Mouse (Mus musculus) heart, embryonic 10.5 days (tissue): ENCODE data around the gene Ifih1. TPM values are rescaled to one million over a fixed set of nuclear protein-coding genes. Genes with fewer than 3 reads are reported as not detected.
A peak's percentile ranks its signal among the peaks of the same experiment; 100 is the strongest.

Experiments used
- DNase-seq: peaks from one replicate; pipeline ENCODE4 v3.0.0-alpha.2; 2017; ENCODE audit warnings: low spot score
- H3K27ac ChIP-seq: fragments of 300-500 bp; sonication (generic); 2 replicates; pipeline ENCODE4 v1.5.1; 2016; ENCODE audit warnings: mild to moderate bottlenecking
- H3K27me3 ChIP-seq: fragments of 300-500 bp; sonication (generic); 2 replicates; pipeline ENCODE4 v1.6.1; 2016; ENCODE audit warnings: mild to moderate bottlenecking; ENCODE audit not compliant: poor library complexity, insufficient read depth, severe bottlenecking
- H3K36me3 ChIP-seq: fragments of 300-500 bp; sonication (generic); 2 replicates; pipeline ENCODE4 v1.6.1; 2016; ENCODE audit warnings: mild to moderate bottlenecking, moderate library complexity
- H3K4me1 ChIP-seq: fragments of 300-500 bp; sonication (generic); 2 replicates; pipeline ENCODE4 v1.6.1; 2016; ENCODE audit warnings: mild to moderate bottlenecking
- H3K4me3 ChIP-seq: fragments of 300-500 bp; sonication (generic); 2 replicates; pipeline ENCODE4 v1.5.1; 2016; ENCODE audit warnings: mild to moderate bottlenecking, moderate library complexity
- H3K9me3 ChIP-seq: fragments of 300-500 bp; sonication (generic); 2 replicates; pipeline ENCODE4 v1.6.1; 2016; ENCODE audit warnings: mild to moderate bottlenecking, moderate library complexity
- WGBS: fragments of 180-500 bp; shearing (Covaris S2); methylation state at CpG from one replicate; pipeline ENCODE4 v1.1.7; 2016; 5-methylcytosine and 5-hydroxymethylcytosine counted together
- polyA plus RNA-seq: library from polyadenylated mRNA; unstranded; fragments of >200 nt; fragmentation: Nextera tagmentation; extraction: Ambion mirVana; gene quantifications from 2 replicates; pipeline ENCODE4 v1.2.1, GENCODE M21; 2016

The Ifih1 gene
- polyA plus RNA-seq, result 0.93 and 1.0 TPM in 2 replicates

DNA sequence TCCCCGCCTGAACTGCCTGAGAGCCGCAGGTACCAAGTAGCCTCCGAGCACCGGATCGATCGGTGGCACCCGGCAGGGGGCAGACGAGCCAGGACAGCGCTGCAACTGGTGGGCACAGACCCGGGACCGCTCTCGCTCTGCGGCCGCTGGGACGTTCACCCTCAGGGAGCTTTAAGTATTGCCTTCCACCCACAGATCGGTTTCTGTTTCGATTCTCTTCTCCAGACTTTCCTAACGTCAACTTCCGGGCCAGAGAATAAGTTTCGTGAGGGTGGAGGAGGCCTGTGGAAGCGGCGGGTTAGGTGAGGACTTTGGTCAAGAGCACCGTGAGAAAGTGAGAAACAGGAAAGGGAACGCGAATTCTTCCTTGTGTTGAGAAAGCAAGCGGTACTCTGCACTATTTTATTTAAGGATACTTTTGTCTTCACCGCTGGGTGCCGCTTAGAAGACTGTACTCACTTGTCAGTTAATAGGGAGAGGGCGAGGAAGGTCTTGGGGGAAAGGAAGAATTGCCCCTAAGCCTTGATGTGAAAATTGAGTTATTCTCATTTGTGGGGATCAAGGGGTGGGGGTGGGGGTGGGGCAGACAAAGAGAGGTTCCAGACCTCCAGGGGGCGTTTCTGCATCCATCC, at the start of gene Ifih1:
TSS of gene Ifih1 (minus strand) at position 242 of the 632 bp plus-strand sequence.
- Histone ChIP-seq H3K4me3 (peak within 1 kb of the TSS; percentile 66), H3K27ac (peak within 1 kb of the TSS; percentile 87), H3K4me1 (peaks cover 10% of the 10 kb centered on the region; the same call in 1 of the 2 replicates), H3K9me3 (no peaks in the 10 kb centered on the region), H3K27me3 (no peaks in the 10 kb centered on the region), H3K36me3 (no peaks in the 10 kb centered on the region)
- WGBS, result under 1% methylated on average over 30 of the region's 30 CpGs
- peak; percentile 90 for DNase-seq

DNA sequence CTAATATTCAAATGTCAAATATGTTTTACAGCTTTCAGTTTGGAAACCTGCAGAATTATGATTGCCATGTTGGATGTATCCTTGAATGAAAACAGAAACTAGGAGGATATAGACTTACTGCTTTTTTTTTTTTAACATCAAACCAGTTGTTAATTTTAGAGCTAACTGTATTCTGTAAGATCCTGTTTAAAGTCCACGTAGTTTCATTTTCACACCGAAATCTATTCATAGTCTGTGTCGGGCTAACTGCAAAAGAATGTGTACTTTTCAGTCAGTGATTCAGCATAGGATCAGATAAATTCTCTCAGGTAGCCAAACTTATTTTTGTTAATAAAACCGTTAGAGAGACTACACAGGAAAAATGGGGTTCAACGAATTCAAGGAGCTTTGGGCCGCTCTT, 39.9 kb upstream of the Ifih1 start:
- no peaks in the 10 kb centered on the region for H3K9me3 ChIP-seq
- H3K27ac ChIP-seq, result no peak overlapping the region
- H3K4me1 ChIP-seq, result peaks cover 4% of the 10 kb centered on the region; the same call in 1 of the 2 replicates
- 86% methylated on average over 6 of the region's 6 CpGs for WGBS
- H3K4me3 ChIP-seq, result no peak overlapping the region
- H3K27me3 ChIP-seq, result no peaks in the 10 kb centered on the region
- no peaks in the 10 kb centered on the region for H3K36me3 ChIP-seq
- no peak for DNase-seq

DNA sequence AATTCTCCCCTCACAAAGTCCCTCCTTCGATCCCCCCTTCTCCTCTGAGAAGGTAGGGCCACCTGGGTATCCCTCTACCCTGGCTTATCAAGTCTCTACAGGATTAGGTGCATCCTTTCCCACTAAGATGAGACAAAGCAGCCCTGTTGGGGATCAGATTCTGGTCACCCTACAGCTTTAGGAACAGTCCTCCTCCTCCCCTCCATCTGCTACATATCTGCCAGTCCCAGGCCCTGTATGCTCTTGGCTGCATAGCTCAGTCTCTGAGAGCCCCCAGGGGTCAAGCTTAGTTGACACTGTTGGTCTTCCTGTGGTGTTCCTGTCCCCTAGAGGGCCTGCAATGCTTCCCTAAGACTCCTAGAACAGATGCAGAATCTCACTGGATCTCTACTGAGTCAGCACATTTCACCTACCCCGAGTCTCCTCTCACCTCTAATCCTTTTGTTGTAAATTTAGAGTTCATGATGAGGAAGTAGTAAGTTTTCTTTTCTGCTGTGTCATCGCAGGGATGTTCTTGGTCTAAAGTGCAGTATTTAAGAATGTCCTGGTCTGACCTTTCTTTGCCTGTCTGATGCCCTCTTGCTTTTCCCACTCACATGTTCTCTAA, 39.0 kb upstream of the Ifih1 start:
- Histone ChIP-seq H3K27ac (no peak overlapping the region), H3K36me3 (no peaks in the 10 kb centered on the region), H3K27me3 (no peaks in the 10 kb centered on the region), H3K4me1 (peaks cover 4% of the 10 kb centered on the region; the same call in 1 of the 2 replicates), H3K4me3 (no peak overlapping the region), H3K9me3 (no peaks in the 10 kb centered on the region)
- 60% methylated on average over 3 of the region's 3 CpGs for WGBS
- DNase-seq, result no peak

DNA sequence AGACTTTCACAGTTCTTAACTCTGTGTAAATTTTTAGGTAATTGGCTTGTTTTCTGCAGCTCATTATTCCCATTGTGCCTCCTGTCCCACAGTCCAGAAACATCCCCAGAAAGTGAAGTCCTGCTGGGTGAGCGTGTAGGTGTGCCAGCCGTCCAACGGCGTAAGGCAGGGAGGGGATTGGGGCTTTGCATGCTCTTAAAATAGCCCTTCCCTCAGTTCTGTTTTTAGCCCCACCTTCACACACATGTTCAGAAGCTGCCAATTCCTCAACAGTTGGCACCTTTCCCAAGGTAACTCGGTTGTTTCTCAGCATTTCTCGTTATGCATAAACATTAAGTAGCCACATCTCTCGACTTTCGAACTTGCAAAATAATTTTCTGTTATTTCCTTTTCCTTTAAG, 35.6 kb upstream of the Ifih1 start:
- DNase-seq, result no peak
- 68% methylated on average over 8 of the region's 8 CpGs for WGBS
- no peak overlapping the region for H3K4me3 ChIP-seq
- no peaks in the 10 kb centered on the region for H3K27me3 ChIP-seq
- H3K4me1 ChIP-seq, result peaks cover 4% of the 10 kb centered on the region; the same call in 1 of the 2 replicates
- H3K27ac ChIP-seq, result no peak overlapping the region
- H3K9me3 ChIP-seq, result no peaks in the 10 kb centered on the region
- H3K36me3 ChIP-seq, result no peaks in the 10 kb centered on the region

DNA sequence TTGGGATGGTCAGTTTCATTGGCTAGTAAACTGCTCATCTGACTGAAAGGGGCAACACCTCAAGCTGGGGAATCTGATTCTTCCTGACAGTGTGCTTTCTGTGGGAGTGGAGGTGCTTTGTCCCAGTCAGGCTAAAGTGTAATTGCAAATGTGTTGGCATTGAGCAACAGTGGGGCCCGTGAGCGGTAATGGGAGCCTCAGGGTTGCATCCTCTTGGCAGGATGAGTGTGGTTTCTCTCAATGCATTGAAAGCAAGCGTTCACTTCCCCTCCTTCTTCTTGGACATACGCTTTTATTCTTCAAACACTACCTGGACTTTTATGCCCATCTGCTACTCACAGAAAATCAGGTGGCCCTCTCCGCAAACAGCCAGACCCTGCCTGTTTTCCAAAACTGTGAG, 26.7 kb upstream of the Ifih1 start:
- H3K27ac ChIP-seq, result no peak overlapping the region
- no peaks in the 10 kb centered on the region for H3K36me3 ChIP-seq
- H3K4me1 ChIP-seq, result no peaks in the 10 kb centered on the region
- no peaks in the 10 kb centered on the region for H3K9me3 ChIP-seq
- no peak overlapping the region for H3K4me3 ChIP-seq
- 91% methylated on average over 5 of the region's 5 CpGs for WGBS
- DNase-seq, result no peak
- H3K27me3 ChIP-seq, result no peaks in the 10 kb centered on the region

DNA sequence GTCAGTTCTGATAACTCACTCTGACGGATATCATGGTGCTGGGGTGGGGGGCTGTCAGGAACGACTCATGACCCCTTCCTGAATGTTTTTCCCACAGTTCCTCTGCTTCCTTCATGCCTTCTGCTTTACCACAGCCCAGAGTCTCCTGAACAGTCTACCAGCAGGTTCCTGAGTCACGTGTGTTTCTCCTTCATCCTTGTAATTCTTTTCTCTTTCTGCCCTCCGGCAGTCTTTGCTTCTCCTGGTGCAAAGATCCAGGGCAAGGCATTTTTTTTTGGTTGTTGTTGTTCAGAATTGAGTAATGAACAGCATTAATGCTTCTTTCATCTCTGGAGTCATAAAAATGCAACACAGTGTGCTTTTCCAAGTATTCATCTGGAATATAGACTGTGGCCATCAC, 24.7 kb upstream of the Ifih1 start:
- Histone ChIP-seq H3K9me3 (no peaks in the 10 kb centered on the region), H3K27me3 (no peaks in the 10 kb centered on the region), H3K4me1 (no peaks in the 10 kb centered on the region), H3K4me3 (no peak overlapping the region), H3K27ac (no peak overlapping the region), H3K36me3 (no peaks in the 10 kb centered on the region)
- no peak for DNase-seq
- WGBS, result 77% methylated on average over 4 of the region's 4 CpGs

DNA sequence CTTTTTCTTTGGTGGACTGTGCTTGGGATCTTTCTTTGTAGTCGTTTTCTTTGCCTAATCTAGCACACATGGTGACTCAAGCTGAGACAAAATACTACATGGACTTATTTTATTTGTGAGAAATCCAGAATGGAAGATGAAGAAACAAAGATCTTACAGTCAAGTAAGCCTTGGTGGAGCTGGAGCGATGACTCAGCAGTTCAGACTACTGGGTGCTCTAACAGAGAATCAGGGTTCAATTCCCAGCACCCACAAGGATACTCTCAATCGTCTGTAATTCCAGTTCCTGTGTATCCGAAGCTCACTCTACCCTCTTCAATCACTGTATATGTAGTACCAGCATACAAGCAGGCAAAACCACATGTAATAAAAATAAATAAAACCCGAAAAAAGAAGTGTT, 24.2 kb upstream of the Ifih1 start:
- Histone ChIP-seq H3K27ac (no peak overlapping the region), H3K9me3 (no peaks in the 10 kb centered on the region), H3K4me3 (no peak overlapping the region), H3K4me1 (no peaks in the 10 kb centered on the region), H3K36me3 (no peaks in the 10 kb centered on the region), H3K27me3 (no peaks in the 10 kb centered on the region)
- no peak for DNase-seq
- WGBS, result 77% methylated on average over 5 of the region's 5 CpGs

DNA sequence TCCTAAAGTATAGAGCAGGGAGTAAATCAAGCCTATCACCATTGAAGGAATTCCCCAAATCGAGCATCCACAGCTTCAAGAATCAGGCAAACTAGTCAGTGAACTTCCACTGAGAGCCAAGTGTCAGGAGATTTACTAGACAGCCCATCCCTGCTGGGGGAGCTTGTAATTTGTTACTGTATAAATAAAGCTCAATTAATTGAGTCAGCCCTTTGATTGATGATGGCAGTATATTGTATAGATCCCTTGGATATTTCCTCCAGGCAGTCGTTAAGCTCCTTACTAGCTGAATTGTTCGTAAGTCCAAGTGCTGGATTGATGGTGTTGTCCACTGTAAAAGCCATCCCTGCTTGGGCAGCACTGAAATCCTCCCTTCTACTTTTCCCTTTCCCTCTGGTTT, 23.8 kb upstream of the Ifih1 start:
- H3K36me3 ChIP-seq, result no peaks in the 10 kb centered on the region
- no peaks in the 10 kb centered on the region for H3K4me1 ChIP-seq
- 79% methylated on average over 3 of the region's 3 CpGs for WGBS
- DNase-seq, result no peak
- H3K27ac ChIP-seq, result no peak overlapping the region
- H3K4me3 ChIP-seq, result no peak overlapping the region
- no peaks in the 10 kb centered on the region for H3K27me3 ChIP-seq
- H3K9me3 ChIP-seq, result no peaks in the 10 kb centered on the region

DNA sequence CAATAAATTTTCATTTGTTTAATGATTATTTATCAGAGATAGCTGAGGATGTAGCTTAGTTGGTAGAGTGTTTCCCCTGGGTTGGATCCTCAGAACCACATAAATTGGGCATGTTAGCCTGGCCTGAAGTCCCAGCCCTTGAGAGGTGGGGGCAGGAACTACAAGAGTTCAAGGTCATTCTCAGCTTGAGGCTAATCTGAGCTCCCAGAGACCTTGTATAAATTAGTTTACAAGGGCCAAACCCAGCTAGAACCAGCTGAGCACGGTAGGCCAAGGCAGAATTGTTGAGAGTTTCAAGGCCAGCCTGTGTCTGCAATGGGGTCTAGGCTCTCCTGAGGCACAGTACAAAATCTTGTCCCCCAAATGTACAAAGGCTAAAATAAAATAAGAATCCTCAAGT, 19.5 kb upstream of the Ifih1 start:
- DNase-seq, result no peak
- Histone ChIP-seq H3K36me3 (no peaks in the 10 kb centered on the region), H3K27ac (no peak overlapping the region), H3K27me3 (no peaks in the 10 kb centered on the region), H3K9me3 (no peaks in the 10 kb centered on the region), H3K4me1 (0 out of 2 replicates have a peak, but pooled peaks cover 2% of the 10 kb centered on the region), H3K4me3 (no peak overlapping the region)
- WGBS, result 54% methylated on average over 1 of the region's 1 CpGs

DNA sequence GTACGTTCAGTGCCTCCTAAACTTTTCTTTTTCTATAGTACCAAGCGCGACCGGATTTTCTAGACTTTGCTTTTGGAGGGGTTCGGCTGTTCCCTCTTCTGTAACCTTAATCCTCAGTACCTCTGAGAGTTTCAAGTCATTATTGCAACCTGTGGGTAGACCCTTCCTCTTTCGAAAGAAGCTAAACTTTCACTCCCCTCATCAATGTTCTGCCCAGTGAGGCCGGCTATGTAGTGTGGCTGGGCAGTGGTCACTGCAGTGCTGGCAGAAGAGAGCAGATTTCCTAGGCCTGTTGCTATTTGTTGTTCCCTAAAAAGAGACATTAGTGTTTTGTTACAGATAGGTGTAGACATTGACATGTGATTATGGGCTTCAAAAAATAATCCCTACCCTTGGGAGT, 18.8 kb upstream of the Ifih1 start:
- Histone ChIP-seq H3K9me3 (no peaks in the 10 kb centered on the region), H3K27ac (no peak overlapping the region), H3K27me3 (no peaks in the 10 kb centered on the region), H3K4me1 (0 out of 2 replicates have a peak, but pooled peaks cover 2% of the 10 kb centered on the region), H3K4me3 (peak overlapping the region; percentile 76), H3K36me3 (no peaks in the 10 kb centered on the region)
- 62% methylated on average over 7 of the region's 7 CpGs for WGBS
- DNase-seq, result no peak

DNA sequence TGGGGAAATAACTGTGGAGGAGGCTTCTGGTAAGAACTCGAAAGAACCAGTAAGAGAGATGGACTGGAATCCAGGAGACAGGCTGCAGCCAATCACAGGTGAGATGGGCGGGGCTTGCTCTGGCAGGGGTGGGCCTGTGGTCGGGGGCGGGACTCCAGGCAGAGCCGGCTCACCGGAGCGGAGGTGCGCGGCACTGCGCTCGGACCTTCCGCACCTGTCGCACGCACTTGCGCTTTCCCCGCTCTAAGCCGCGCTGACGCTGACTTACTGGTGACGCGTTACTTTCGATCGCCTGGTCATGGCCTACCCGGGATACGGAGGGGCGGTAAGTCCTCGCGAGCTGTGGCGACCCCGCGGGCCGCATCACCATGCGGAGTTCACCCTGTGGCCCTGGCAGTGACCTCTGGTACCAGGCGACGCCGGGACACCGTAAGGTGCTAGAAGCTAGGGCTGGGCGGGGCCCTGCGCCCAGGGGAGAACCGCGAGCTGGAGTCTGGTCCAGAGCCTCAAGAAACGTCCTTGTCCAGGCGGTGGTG, 18.1 kb upstream of the Ifih1 start, which contains the start of gene Gca:
TSS of gene Gca (plus strand) at position 151 of the 536 bp plus-strand sequence.
- no peaks in the 10 kb centered on the region for H3K27me3 ChIP-seq
- DNase-seq, result peak; percentile 94
- under 1% methylated on average over 43 of the region's 43 CpGs for WGBS
- H3K4me1 ChIP-seq, result 0 out of 2 replicates have a peak, but pooled peaks cover 2% of the 10 kb centered on the region
- H3K4me3 ChIP-seq, result peak within 1 kb of the TSS; percentile 76
- peak within 1 kb of the TSS; percentile 81 for H3K27ac ChIP-seq
- no peaks in the 10 kb centered on the region for H3K36me3 ChIP-seq
- no peaks in the 10 kb centered on the region for H3K9me3 ChIP-seq

DNA sequence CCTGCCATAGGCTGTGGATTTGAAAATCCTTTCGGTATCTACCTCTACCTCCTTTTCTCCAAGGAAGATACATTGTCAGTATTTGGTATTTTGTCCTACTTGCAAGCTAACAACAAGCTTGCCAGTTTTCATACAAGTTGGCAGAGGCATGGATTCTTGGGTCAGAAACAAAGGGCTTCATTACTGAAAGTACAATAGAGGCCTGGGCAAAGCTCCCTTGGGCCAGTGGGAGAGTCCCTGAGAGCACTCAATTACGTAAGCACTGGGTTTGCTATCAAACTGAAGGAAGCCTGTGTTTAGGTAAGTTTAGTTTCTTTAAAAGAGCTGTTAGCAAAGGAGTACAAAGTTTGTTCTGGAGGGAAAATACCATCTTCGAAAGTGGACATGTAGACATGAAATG, 16.5 kb upstream of the Ifih1 start:
- H3K27ac ChIP-seq, result no peak overlapping the region
- no peak for DNase-seq
- H3K27me3 ChIP-seq, result no peaks in the 10 kb centered on the region
- no peak overlapping the region for H3K4me3 ChIP-seq
- 0 out of 2 replicates have a peak, but pooled peaks cover 2% of the 10 kb centered on the region for H3K4me1 ChIP-seq
- no peaks in the 10 kb centered on the region for H3K36me3 ChIP-seq
- 79% methylated on average over 3 of the region's 3 CpGs for WGBS
- no peaks in the 10 kb centered on the region for H3K9me3 ChIP-seq

DNA sequence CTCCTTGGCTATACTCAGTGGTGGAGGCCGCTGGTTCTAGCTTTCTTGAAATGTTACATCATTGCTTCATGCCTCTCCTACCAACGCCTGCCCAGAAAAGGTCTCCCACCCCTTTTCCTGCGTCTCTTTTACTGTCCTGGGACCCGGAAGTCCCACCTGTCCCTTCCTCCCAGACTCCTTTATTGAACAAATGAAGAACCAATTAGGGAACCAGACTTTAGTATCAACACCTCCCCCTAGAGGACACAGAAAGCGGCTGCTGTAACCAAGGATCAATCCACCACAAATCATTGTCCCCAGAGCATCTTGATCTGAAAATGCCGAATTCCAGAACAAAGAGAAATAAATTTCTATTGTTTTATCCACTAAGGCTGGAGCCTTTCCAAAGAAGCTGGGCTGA, 14.5 kb upstream of the Ifih1 start:
- H3K27me3 ChIP-seq, result no peaks in the 10 kb centered on the region
- H3K4me1 ChIP-seq, result peaks cover 5% of the 10 kb centered on the region; the same call in 1 of the 2 replicates
- no peak overlapping the region for H3K27ac ChIP-seq
- H3K9me3 ChIP-seq, result no peaks in the 10 kb centered on the region
- H3K36me3 ChIP-seq, result no peaks in the 10 kb centered on the region
- DNase-seq, result no peak
- 54% methylated on average over 6 of the region's 6 CpGs for WGBS
- H3K4me3 ChIP-seq, result no peak overlapping the region
